Mouse (Mus musculus): ENCODE measurements around the gene Slc12a7. TPM values are rescaled to one million over a fixed set of nuclear protein-coding genes. Genes with fewer than 3 reads are reported as not detected.

Gene Slc12a7
- total and polyA plus RNA-seq, 3 experiments, result 3.1 to 6.9 TPM; not detected in 1

GRCm38 (mm10) chr13:73767224-73767623 is 34.3 kb downstream of the Slc12a7 start:
- no peak overlapping the region for H3K27ac ChIP-seq (ENCODE audit: control insufficient read depth, low read depth, low read length)
- peaks cover 0 to 7% of the 10 kb centered on the region in 2 experiments; a peak in 3 of 4 replicates for H3K4me1 ChIP-seq (ENCODE audit: control insufficient read depth in 1 of 2, insufficient read depth in 2 of 2, low read length in 2 of 2)

GRCm38 (mm10) chr13:73767754-73768153 is 34.9 kb downstream of the Slc12a7 start:
- Histone ChIP-seq H3K9ac (ENCODE audit: control insufficient read depth, low read depth, low read length, poor library complexity, severe bottlenecking) (no peak overlapping the region), H3K9me3 (replicated peaks; ENCODE audit: insufficient read depth, low read length) (no peaks in the 10 kb centered on the region), H3K36me3 (ENCODE audit: control insufficient read depth in 1 of 2, insufficient read depth in 2 of 2, low read length in 2 of 2) (no peaks in the 10 kb centered on the region), H3K4me3 (ENCODE audit: control insufficient read depth in 1 of 2, insufficient read depth in 1 of 2, low read depth in 2 of 2, low read length in 2 of 2) (no peak overlapping the region), H3K27me3 (ENCODE audit: control insufficient read depth in 1 of 2, insufficient read depth in 2 of 2, low read length in 2 of 2) (no peaks in the 10 kb centered on the region), H3K27ac (ENCODE audit: control insufficient read depth, low read depth, low read length) (no peak overlapping the region), H3K79me2 (ENCODE audit: control insufficient read depth, insufficient read depth, low read length, poor library complexity) (no peaks in the 10 kb centered on the region; the same call in 1 of the 2 replicates), H3K4me1 (ENCODE audit: control insufficient read depth in 1 of 2, insufficient read depth in 2 of 2, low read length in 2 of 2) (peaks cover 0 to 7% of the 10 kb centered on the region in 2 experiments; a peak in 3 of 4 replicates)
- TF ChIP-seq POLR2AphosphoS5 (IDR thresholded peaks at IDR 0.05; ENCODE audit: borderline replicate concordance, low read depth, low read length) (no peak), POLR2AphosphoS2 (IDR thresholded peaks at IDR 0.05; ENCODE audit: low read length) (no peak), SMC3 (IDR thresholded peaks at IDR 0.05; ENCODE audit: low read depth, low read length) (no peak), RAD21 (IDR thresholded peaks at IDR 0.05; ENCODE audit: low read depth, low read length) (no peak)
- no peak for DNase-seq (ENCODE audit: low read depth, low spot score)

More at GRCm38 (mm10) chr13:73767224-73767623, 34.3 kb downstream of the Slc12a7 start:
- no peaks in the 10 kb centered on the region; the same call in 1 of the 2 replicates for H3K79me2 ChIP-seq (ENCODE audit: control insufficient read depth, insufficient read depth, low read length, poor library complexity)
- H3K9me3 ChIP-seq (replicated peaks; ENCODE audit: insufficient read depth, low read length), result no peaks in the 10 kb centered on the region
- no peak for TF ChIP-seq POLR2AphosphoS2 (IDR thresholded peaks at IDR 0.05; ENCODE audit: low read length)
- no peak for TF ChIP-seq GABPA (IDR thresholded peaks at IDR 0.05; ENCODE audit: low read depth, low read length)
- TF ChIP-seq SMC3 (IDR thresholded peaks at IDR 0.05; ENCODE audit: low read depth, low read length), result no peak
- TF ChIP-seq ELF1 (IDR thresholded peaks at IDR 0.05; ENCODE audit: low read depth, low read length), result no peak
- TF ChIP-seq USF2 (IDR thresholded peaks at IDR 0.05; ENCODE audit: borderline replicate concordance in 1 of 2, insufficient read depth in 1 of 2, low read depth in 1 of 2, low read length in 2 of 2), result no peak
- no peak for TF ChIP-seq NRF1 (IDR thresholded peaks at IDR 0.05; ENCODE audit: insufficient read depth, low read depth, low read length, poor library complexity, severe bottlenecking)
- no peak for TF ChIP-seq SIN3A (IDR thresholded peaks at IDR 0.05; ENCODE audit: low read length)
- TF ChIP-seq CTCF (IDR thresholded peaks at IDR 0.05 in 2 of 3, conservative IDR thresholded peaks at IDR 0.05 in 1 of 3; ENCODE audit: control insufficient read depth in 1 of 3, insufficient read depth in 1 of 3, low read depth in 2 of 3, low read length in 3 of 3, poor library complexity in 1 of 3, severe bottlenecking in 1 of 3), result no peak
- DNase-seq (ENCODE audit: low read depth, low spot score), result no peak
- H3K4me3 ChIP-seq (ENCODE audit: control insufficient read depth in 1 of 2, insufficient read depth in 1 of 2, low read depth in 2 of 2, low read length in 2 of 2), result no peak overlapping the region
- no peaks in the 10 kb centered on the region for H3K36me3 ChIP-seq (ENCODE audit: control insufficient read depth in 1 of 2, insufficient read depth in 2 of 2, low read length in 2 of 2)
- H3K27me3 ChIP-seq (ENCODE audit: control insufficient read depth in 1 of 2, insufficient read depth in 2 of 2, low read length in 2 of 2), result no peaks in the 10 kb centered on the region
- no peak overlapping the region for H3K9ac ChIP-seq (ENCODE audit: control insufficient read depth, low read depth, low read length, poor library complexity, severe bottlenecking)

GRCm38 (mm10) chr13:73768311-73768710 is 35.4 kb downstream of the Slc12a7 start:
- TF ChIP-seq POLR2A (IDR thresholded peaks at IDR 0.05; ENCODE audit: control insufficient read depth in 1 of 2, insufficient read depth in 1 of 2, low read depth in 1 of 2, low read length in 2 of 2, poor library complexity in 1 of 2) (no peak), CHD1 (IDR thresholded peaks at IDR 0.05; ENCODE audit: low read depth, low read length) (no peak)
- H3K27ac ChIP-seq (ENCODE audit: control insufficient read depth, low read depth, low read length), result no peak overlapping the region
- H3K9ac ChIP-seq (ENCODE audit: control insufficient read depth, low read depth, low read length, poor library complexity, severe bottlenecking), result no peak overlapping the region
- H3K4me1 ChIP-seq (ENCODE audit: control insufficient read depth in 1 of 2, insufficient read depth in 2 of 2, low read length in 2 of 2), result peaks cover 0 to 7% of the 10 kb centered on the region in 2 experiments; a peak in 3 of 4 replicates
- H3K4me3 ChIP-seq (ENCODE audit: control insufficient read depth in 1 of 2, insufficient read depth in 1 of 2, low read depth in 2 of 2, low read length in 2 of 2), result no peak overlapping the region
- H3K79me2 ChIP-seq (ENCODE audit: control insufficient read depth, insufficient read depth, low read length, poor library complexity), result no peaks in the 10 kb centered on the region; the same call in 1 of the 2 replicates
- DNase-seq (ENCODE audit: low read depth, low spot score), result no peak
- H3K36me3 ChIP-seq (ENCODE audit: control insufficient read depth in 1 of 2, insufficient read depth in 2 of 2, low read length in 2 of 2), result no peaks in the 10 kb centered on the region
- H3K27me3 ChIP-seq (ENCODE audit: control insufficient read depth in 1 of 2, insufficient read depth in 2 of 2, low read length in 2 of 2), result no peaks in the 10 kb centered on the region
- no peaks in the 10 kb centered on the region for H3K9me3 ChIP-seq (replicated peaks; ENCODE audit: insufficient read depth, low read length)

Data from MEL (cell line).